Mouse (Mus musculus) naive thymus-derived CD4-positive, alpha-beta T cell, adult 2 months (primary cell): ENCODE results near the gene Tpi1.
A peak's percentile ranks its signal among the peaks of the same experiment; 100 is the strongest.

Source experiments
- DNase-seq: peaks from one replicate; pipeline ENCODE4 v3.0.0-alpha.2; 2011; ENCODE audit warnings: low read depth

Gene Tpi1

DNA sequence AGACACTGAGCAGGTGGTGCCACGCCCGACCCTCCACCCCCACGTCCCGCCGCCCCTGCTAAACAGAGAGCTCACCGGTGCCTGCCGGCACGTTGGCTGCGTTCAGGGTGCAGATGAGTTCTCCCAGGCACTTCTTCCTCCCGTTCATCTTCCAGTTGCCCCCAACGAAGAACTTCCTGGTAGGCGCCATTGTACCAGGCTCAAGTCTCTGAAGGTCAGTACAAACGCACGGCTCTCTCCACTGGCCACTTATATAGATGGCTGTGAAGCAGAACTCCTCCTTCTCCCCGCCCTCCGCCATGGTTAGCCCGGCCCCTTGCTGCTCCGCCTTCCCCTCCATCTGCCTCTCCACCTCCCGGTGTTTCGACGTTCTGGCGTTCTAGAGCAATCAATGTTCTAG lies at the start of gene Tpi1:
TSS of gene Tpi1 (minus strand) at position 364 of the 400 bp plus-strand sequence.
- DNase-seq: peak; percentile 83

GRCm38 (mm10) chr6:124863125-124863657 lies 49.1 kb upstream of the Tpi1 start:
- no peak for DNase-seq

GRCm38 (mm10) chr6:124862406-124863124 lies 48.5 kb upstream of the Tpi1 start:
- no peak for DNase-seq

DNA sequence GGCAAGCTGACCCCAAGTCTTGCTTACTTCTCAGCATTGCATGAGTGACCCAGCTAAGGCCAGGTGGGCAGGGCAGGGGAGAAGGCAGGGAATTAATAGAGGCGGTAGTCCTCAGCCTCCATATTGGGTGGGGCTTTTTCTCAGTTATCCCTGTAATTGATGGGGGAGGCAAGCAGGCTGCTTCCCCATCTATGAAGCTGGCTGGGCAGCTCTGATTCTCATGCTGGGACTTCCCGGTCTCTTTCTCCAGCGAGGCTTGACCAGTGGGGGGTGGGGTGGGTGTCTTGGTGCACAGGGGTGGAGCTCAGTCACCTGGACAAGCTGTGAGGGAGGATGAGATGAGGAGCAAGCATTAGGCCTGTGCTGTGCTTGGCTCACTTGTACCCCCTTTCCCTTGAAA lies 47.7 kb upstream of the Tpi1 start:
- DNase-seq: no peak

- no peak for DNase-seq
Measured at GRCm38 (mm10) chr6:124861266-124861665, 47.2 kb upstream of the Tpi1 start.

DNA sequence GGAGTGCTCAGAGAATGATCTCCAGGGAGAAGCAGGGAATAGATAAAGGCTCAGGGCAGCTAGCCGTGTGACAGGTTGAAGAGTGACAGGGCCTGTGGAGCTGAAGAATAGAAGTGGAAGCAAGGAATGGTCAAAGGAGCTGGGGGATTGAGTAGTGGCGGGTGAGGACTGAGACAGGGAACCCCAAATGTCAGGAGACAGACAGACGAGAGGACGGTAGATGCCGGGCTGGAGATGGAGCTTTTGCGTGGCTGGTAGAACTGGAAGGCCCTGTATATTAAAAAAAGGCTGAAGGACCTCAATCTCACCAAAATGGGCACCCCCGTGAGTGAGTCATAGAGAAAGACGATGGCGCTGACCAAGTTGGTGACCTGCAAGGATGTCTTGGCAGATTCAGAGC lies 46.4 kb upstream of the Tpi1 start:
- no peak for DNase-seq

- peak; percentile 90 for DNase-seq
Measured at GRCm38 (mm10) chr6:124859725-124860124, 45.6 kb upstream of the Tpi1 start.

GRCm38 (mm10) chr6:124858561-124859318 lies 44.6 kb upstream of the Tpi1 start:
- no peak for DNase-seq

DNA sequence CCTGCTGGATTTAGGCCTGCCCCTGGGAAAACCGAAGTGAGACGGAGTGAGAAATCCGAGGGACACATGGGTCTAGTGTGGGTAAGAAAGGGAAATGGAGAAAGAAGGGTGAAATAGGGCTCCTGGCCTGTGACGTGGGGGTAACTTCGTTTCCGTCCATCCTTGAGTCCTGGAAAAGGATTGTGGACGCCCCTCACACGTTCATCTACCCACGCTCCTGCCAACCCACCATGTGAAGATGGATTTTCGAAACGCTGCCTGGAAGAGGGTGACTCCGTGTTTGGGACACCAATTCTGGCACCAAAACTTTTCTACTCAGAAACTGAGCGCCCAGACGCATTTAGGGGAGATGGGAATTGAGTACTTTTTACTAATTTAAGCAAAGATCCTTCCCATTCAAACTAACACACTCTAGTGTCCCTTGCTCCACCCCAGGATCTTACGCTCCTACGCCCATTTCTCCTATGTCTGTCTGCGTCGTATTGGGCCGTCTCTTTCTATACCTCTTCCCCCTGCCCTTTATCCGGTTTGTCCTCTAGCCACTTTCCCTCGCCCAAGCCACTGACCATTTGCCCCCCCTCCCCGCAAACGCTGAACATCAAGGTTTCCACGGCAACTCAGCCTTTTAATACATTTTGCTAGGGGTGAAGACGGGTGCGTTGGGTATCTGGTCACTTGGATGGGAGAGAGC lies 43.9 kb upstream of the Tpi1 start:
- no peak for DNase-seq

- peak; percentile 77 for DNase-seq
Measured at GRCm38 (mm10) chr6:124856916-124857839, 43.1 kb upstream of the Tpi1 start, which contains the start of gene P3h3. Gene P3h3, minus strand, starts transcription at chr6:124857752.

DNA sequence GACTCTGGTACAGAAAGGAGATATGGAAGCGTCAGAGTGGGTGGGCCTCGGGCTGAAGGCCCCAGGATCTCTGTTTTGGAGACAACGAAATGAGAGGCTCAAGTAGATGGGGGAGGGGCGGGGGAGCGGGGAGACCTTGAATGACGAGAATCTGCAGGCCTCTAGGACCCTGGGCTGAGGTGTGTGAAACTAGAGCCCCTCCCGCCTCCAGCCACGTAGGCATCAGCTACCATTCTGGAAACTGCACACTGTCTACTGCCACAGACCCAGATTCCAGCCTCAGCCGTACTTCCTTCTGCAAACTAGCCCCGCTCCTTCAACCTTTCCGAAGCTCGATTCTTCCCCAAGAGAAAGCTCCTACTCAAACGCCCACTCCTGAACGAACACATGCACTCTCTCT lies 42.2 kb upstream of the Tpi1 start:
- peak; percentile 40 for DNase-seq

- no peak for DNase-seq
Measured at GRCm38 (mm10) chr6:124854647-124855046, 40.6 kb upstream of the Tpi1 start.

GRCm38 (mm10) chr6:124850535-124850934 lies 36.4 kb upstream of the Tpi1 start:
- DNase-seq: no peak

- DNase-seq: peak; percentile 94
Measured at GRCm38 (mm10) chr6:124847305-124847704, 33.2 kb upstream of the Tpi1 start.

DNA sequence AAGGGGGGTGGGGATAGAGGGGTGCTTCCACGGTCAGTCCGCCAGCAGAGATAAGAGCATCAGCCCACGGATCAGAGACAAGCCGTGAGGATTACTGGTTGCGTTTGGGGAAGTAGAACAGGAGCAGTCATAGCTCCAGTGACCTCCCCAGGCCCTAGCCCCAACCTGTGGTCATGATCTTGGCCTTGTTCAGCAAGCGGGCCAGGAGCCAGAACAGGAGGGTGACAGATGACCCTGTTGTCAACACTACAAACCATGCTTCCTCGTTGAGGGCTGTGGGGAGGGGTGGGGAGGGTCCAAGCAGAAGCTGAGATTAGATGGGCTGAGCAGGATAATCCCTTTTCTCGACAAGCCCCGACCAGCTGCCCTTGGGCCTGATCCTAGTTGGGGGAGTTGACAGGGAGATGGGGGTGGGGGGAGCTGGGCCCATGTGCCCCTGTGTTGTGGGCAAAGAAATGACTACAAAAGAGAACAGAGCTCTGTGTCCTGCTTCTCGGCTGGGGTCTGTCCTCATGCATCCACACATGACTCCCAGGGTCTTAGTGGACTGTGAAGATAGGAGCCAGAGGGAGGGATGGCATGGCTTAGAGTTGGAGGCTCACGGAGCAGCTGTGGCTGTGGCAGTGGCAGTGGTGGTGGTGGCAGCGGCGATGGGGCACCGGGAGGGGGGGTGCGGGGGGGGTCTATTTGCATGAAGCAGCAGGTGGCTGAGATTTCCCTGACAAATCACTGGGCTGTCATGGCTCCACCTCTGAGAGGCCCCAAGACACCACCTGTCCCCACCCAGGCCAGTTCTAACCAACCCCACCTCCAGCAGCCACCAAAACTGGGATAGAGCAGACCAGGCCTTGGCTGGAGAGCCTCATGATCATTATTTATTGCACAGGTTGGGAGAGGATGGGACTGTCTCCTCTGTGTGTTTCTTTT lies 26.4 kb upstream of the Tpi1 start, which contains the start of gene Gnb3:
TSS of gene Gnb3 (minus strand) at position 35 of the 927 bp plus-strand sequence.
- no peak for DNase-seq

- DNase-seq: no peak
Measured at GRCm38 (mm10) chr6:124839805-124840204, 25.7 kb upstream of the Tpi1 start.

GRCm38 (mm10) chr6:124836411-124836810 lies 22.3 kb upstream of the Tpi1 start:
- DNase-seq: no peak

DNA sequence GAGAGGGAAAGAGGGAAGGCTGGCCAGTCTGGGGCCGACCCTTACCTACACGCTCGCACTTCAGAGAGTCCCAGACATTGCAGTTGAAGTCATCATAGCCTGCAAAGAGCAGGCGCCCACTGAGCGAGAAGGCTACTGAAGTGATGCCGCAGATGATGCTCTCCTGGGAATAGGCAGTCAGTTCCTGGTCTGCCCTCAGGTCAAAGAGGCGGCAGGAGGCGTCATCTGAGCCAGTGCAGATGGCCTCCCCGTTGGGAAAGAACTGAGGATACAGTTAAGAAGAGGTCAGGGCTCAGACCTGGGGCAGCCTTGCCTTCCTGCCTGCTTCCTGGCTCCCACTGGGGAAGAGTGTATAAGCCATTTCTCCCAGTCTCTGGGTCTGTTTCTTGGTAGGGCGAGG lies 21.4 kb upstream of the Tpi1 start:
- DNase-seq: no peak

- no peak for DNase-seq
Measured at GRCm38 (mm10) chr6:124834512-124835081, 20.5 kb upstream of the Tpi1 start.

DNA sequence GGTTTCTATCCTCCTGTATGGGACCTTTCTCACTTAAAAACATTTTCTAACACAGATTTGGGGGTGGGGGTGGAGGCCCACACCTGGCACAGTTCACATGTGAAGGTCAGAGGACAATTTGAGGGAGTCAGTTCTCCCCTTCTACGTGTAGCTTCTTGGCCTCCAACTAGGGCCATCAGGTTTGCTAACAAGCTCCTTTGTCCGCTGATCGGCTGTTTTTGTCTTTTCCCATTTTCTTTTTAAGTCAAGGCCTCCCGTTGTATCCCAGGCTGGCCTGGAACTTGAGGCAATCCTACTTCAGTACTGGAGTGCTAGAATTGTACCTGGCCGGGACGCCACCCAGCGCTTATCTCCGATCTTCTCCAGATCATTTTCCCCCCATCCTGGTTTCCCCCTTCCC lies 17.6 kb upstream of the Tpi1 start:
- DNase-seq: no peak
